Mouse (Mus musculus) hindbrain, embryonic 16.5 days (tissue): ENCODE measurements around the gene Dnajb6. TPM values are rescaled to one million over a fixed set of nuclear protein-coding genes. Genes with fewer than 3 reads are reported as not detected.

Source experiments
- ATAC-seq: fragments of 200-750 bp; cut with Nextera tagmentation; 2 replicates; pipeline ENCODE4 v1.8.0; 2017; ENCODE audit warnings: moderate TSS enrichment, moderate library complexity
- H3K27ac ChIP-seq: fragments of 300-500 bp; sonication (generic); 2 replicates; pipeline ENCODE4 v1.5.1; 2014; ENCODE audit warnings: low read depth, mild to moderate bottlenecking, control low read depth, low read length, moderate library complexity
- H3K27me3 ChIP-seq: fragments of 300-500 bp; sonication (generic); replicated peaks from 2 replicates; pipeline ENCODE4 v1.6.1; 2014; ENCODE audit warnings: low read length; ENCODE audit not compliant: control insufficient read depth, insufficient read depth
- H3K36me3 ChIP-seq: fragments of 300-500 bp; sonication (generic); 2 replicates; pipeline ENCODE4 v1.6.1; 2014; ENCODE audit warnings: mild to moderate bottlenecking, low read length, moderate library complexity, mixed read lengths; ENCODE audit not compliant: control insufficient read depth, insufficient read depth
- H3K4me1 ChIP-seq: fragments of 300-500 bp; sonication (generic); 2 replicates; pipeline ENCODE4 v1.6.1; 2014; ENCODE audit warnings: low read depth, low read length; ENCODE audit not compliant: control insufficient read depth, insufficient read depth
- H3K4me2 ChIP-seq: fragments of 300-500 bp; sonication (generic); 2 replicates; pipeline ENCODE4 v1.6.1; 2014; ENCODE audit warnings: mild to moderate bottlenecking, low read length, control low read depth, moderate library complexity
- H3K4me3 ChIP-seq: fragments of 300-500 bp; sonication (generic); 2 replicates; pipeline ENCODE4 v1.5.1; 2014; ENCODE audit warnings: mild to moderate bottlenecking, low read length, control low read depth, moderate library complexity
- H3K9ac ChIP-seq: fragments of 300-500 bp; sonication (generic); 2 replicates; pipeline ENCODE4 v1.6.1; 2014; ENCODE audit warnings: low read depth, mild to moderate bottlenecking, control low read depth, low read length, moderate library complexity
- H3K9me3 ChIP-seq: fragments of 300-500 bp; sonication (generic); 2 replicates; pipeline ENCODE4 v1.6.1; 2014; ENCODE audit warnings: mild to moderate bottlenecking, low read length, moderate library complexity; ENCODE audit not compliant: control insufficient read depth
- WGBS: fragments of 180-500 bp; shearing (Covaris S2); extraction: QIAGEN DNeasy Blood & Tissue Kit; methylation state at CpG from one replicate; pipeline ENCODE4 v1.1.7; 2014; 5-methylcytosine and 5-hydroxymethylcytosine counted together
- polyA plus RNA-seq: library from polyadenylated mRNA; unstranded; fragments of >200 nt; fragmentation: Nextera tagmentation; extraction: Ambion mirVana; gene quantifications from 2 replicates; pipeline ENCODE4 v1.2.1, GENCODE M21; 2015

The Dnajb6 gene
- polyA plus RNA-seq, 1 experiment from 2014 or later: 286 TPM

DNA sequence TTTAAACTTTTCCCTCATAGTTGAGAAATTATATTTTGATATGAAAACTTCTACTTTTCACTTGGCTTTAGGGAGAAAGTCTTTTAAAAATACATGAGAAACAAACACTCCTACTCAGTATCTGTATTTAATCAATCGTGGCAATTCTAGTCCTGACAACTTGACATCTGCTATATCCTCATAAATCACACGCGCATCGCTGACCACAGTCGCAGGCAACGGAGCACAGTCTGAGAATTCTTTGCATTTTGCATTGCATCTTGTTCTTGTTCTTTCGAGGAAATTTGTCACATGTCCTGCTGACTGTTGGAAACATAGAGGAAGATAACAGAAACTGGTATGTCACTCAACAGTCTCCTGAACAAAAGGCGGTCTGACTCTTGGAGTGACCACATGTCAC, 116.9 kb downstream of the Dnajb6 start:
- Histone ChIP-seq H3K9ac (no peak overlapping the region), H3K4me2 (no peak overlapping the region), H3K27me3 (no peaks in the 10 kb centered on the region), H3K4me3 (no peak overlapping the region), H3K36me3 (no peaks in the 10 kb centered on the region), H3K4me1 (no peaks in the 10 kb centered on the region), H3K9me3 (no peaks in the 10 kb centered on the region), H3K27ac (no peak overlapping the region)
- no peak for ATAC-seq
- 41% methylated on average over 8 of the region's 8 CpGs for WGBS

GRCm38 (mm10) chr5:29853035-29853434, 117.5 kb downstream of the Dnajb6 start:
- no peak overlapping the region for H3K27ac ChIP-seq
- no peaks in the 10 kb centered on the region for H3K9me3 ChIP-seq
- H3K27me3 ChIP-seq: no peaks in the 10 kb centered on the region
- H3K4me3 ChIP-seq: no peak overlapping the region
- no peak for ATAC-seq
- 90% methylated on average over 1 of the region's 1 CpGs for WGBS
- no peak overlapping the region for H3K9ac ChIP-seq
- no peak overlapping the region for H3K4me2 ChIP-seq
- H3K4me1 ChIP-seq: no peaks in the 10 kb centered on the region
- H3K36me3 ChIP-seq: no peaks in the 10 kb centered on the region

- WGBS: 81% methylated on average over 5 of the region's 5 CpGs
- Histone ChIP-seq H3K4me2 (no peak overlapping the region), H3K36me3 (no peaks in the 10 kb centered on the region), H3K9me3 (no peaks in the 10 kb centered on the region), H3K4me1 (no peaks in the 10 kb centered on the region), H3K4me3 (no peak overlapping the region), H3K9ac (no peak overlapping the region), H3K27me3 (no peaks in the 10 kb centered on the region), H3K27ac (no peak overlapping the region)
- ATAC-seq: no peak
Observed at GRCm38 (mm10) chr5:29854376-29854775, 118.9 kb downstream of the Dnajb6 start.

- Histone ChIP-seq H3K9ac (no peak overlapping the region), H3K4me3 (no peak overlapping the region), H3K27me3 (no peaks in the 10 kb centered on the region), H3K9me3 (no peaks in the 10 kb centered on the region), H3K4me2 (no peak overlapping the region), H3K4me1 (no peaks in the 10 kb centered on the region), H3K27ac (no peak overlapping the region), H3K36me3 (no peaks in the 10 kb centered on the region)
- WGBS: 84% methylated on average over 1 of the region's 1 CpGs
- ATAC-seq: no peak
Observed at GRCm38 (mm10) chr5:29854971-29855370, 119.5 kb downstream of the Dnajb6 start.

DNA sequence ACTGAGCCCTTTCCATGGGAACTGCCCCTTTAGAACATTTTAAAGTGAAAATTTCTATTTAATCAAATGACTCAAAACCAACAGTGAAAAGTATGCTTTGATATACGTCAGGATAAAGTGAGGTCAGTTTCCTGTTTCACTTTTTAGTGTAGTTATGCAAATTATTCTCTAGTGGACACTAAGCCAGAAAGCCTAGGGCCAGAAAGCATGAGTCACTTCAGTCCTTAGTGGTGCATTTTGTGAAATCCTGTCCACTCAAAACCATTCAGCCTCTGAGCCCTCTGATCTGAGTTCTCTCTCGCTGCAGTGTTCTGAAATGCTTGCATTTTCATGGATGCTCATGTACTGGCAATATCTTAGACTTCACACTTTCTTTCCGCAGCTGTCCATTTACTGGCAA, 126.0 kb downstream of the Dnajb6 start:
- H3K4me2 ChIP-seq: no peak overlapping the region

DNA sequence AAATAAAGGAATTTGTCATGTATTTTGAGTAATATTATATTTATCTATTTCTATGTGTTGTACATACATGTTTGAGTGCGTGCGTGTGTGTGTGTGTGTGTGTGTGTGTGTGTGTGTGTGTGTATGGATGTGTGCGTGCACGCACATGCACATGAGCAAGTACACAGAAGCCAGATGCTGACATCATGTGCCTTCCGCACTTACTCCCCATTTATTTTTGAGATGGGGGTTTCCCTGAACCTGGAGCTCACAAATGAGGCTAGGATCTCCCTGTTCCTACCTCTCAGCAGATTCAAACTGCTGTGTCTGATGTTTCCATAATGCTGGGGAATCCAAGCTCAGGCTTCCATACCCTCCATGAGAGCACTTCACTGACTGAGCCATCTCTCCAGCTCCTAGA, 126.9 kb downstream of the Dnajb6 start:
- H3K9ac ChIP-seq: no peak overlapping the region
- no peaks in the 10 kb centered on the region for H3K9me3 ChIP-seq
- no peak overlapping the region for H3K4me2 ChIP-seq
- H3K27ac ChIP-seq: no peak overlapping the region
- no peaks in the 10 kb centered on the region for H3K27me3 ChIP-seq
- no peak for ATAC-seq
- H3K36me3 ChIP-seq: no peaks in the 10 kb centered on the region
- 99% methylated on average over 5 of the region's 5 CpGs for WGBS
- H3K4me3 ChIP-seq: no peak overlapping the region
- H3K4me1 ChIP-seq: no peaks in the 10 kb centered on the region

More for the DNA sequence above, 126.0 kb downstream of the Dnajb6 start:
- 85% methylated on average over 3 of the region's 3 CpGs for WGBS
- H3K36me3 ChIP-seq: no peaks in the 10 kb centered on the region
- no peaks in the 10 kb centered on the region for H3K27me3 ChIP-seq
- H3K9ac ChIP-seq: no peak overlapping the region
- no peak for ATAC-seq
- no peak overlapping the region for H3K27ac ChIP-seq
- H3K9me3 ChIP-seq: no peaks in the 10 kb centered on the region
- H3K4me1 ChIP-seq: no peaks in the 10 kb centered on the region
- no peak overlapping the region for H3K4me3 ChIP-seq

DNA sequence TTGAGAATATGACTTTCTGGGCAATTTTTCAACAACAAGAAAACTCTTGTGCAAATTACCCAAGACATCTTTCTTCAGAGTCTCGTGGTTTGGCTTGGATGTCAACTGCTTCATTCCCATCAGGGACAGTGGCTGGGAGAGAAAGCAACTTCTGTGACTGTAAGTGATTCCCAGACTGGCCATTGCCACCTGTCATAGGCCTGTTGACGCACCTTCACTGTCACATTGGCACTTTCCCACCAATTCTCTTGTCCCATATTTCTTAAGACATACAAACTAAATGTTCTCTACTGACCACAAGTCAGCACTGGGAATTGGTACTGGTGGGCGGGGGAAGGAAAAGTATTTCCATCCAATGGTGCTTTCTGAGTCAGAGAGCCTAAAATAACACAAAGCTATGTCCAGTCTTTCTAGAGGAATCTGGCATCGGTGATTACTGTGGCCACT, 128.8 kb downstream of the Dnajb6 start:
- Histone ChIP-seq H3K9ac (no peak overlapping the region), H3K36me3 (no peaks in the 10 kb centered on the region), H3K27me3 (no peaks in the 10 kb centered on the region), H3K4me3 (no peak overlapping the region), H3K4me2 (no peak overlapping the region), H3K4me1 (no peaks in the 10 kb centered on the region), H3K27ac (no peak overlapping the region), H3K9me3 (no peaks in the 10 kb centered on the region)
- WGBS: 83% methylated on average over 4 of the region's 4 CpGs
- no peak for ATAC-seq

- WGBS: 63% methylated on average over 4 of the region's 4 CpGs
- H3K4me3 ChIP-seq: no peak overlapping the region
- ATAC-seq: no peak
Observed at GRCm38 (mm10) chr5:29864994-29865393, 129.5 kb downstream of the Dnajb6 start.

More at GRCm38 (mm10) chr5:29864994-29865393, 129.5 kb downstream of the Dnajb6 start:
- Histone ChIP-seq H3K9ac (no peak overlapping the region), H3K27me3 (no peaks in the 10 kb centered on the region), H3K9me3 (no peaks in the 10 kb centered on the region), H3K4me2 (no peak overlapping the region), H3K27ac (no peak overlapping the region), H3K36me3 (no peaks in the 10 kb centered on the region), H3K4me1 (no peaks in the 10 kb centered on the region)
